ENCODE assay signal across 15 mouse cellular contexts in genomic region chr14:104867540-104867939, GRCm38 (mm10).
"Had no signal": no experiment of that assay in that cellular context is flagged by ENCODE, and none has a peak within 500 bp of the region (broad histone marks: within the 10 kb centered on the region; RNA-seq: fewer than 3 reads in every experiment).

No protein-coding gene starts in this region.

- H3K9ac ChIP-seq: intestine, embryonic 15.5 days; kidney, embryonic 15.5 days; limb, embryonic 12.5 days; liver, embryonic 15.5 days; lung, embryonic 15.5 days; midbrain, embryonic 15.5 days; neural tube, embryonic 12.5 days had no signal

- H3K4me1 ChIP-seq: intestine, embryonic 15.5 days; kidney, embryonic 15.5 days; limb, embryonic 12.5 days; liver, embryonic 15.5 days; lung, embryonic 15.5 days; midbrain, embryonic 15.5 days had no signal

- H3K9me3 ChIP-seq: intestine, embryonic 15.5 days; kidney, embryonic 15.5 days; limb, embryonic 12.5 days; liver, embryonic 15.5 days; lung, embryonic 15.5 days; megakaryocyte, embryonic 14.5 days; midbrain, embryonic 15.5 days; neural tube, embryonic 12.5 days had no signal

- H3K36me3 ChIP-seq: intestine, embryonic 15.5 days; kidney, embryonic 15.5 days; limb, embryonic 12.5 days; liver, embryonic 15.5 days; lung, embryonic 15.5 days; midbrain, embryonic 15.5 days; neural tube, embryonic 12.5 days had no signal

- H3K27me3 ChIP-seq: intestine, embryonic 15.5 days; kidney, embryonic 15.5 days; limb, embryonic 12.5 days; liver, embryonic 15.5 days; lung, embryonic 15.5 days; megakaryocyte, embryonic 14.5 days; midbrain, embryonic 15.5 days; neural tube, embryonic 12.5 days had no signal

- H3K27ac ChIP-seq: intestine, embryonic 15.5 days; kidney, embryonic 15.5 days; limb, embryonic 12.5 days; liver, embryonic 15.5 days; lung, embryonic 15.5 days; midbrain, embryonic 15.5 days; neural tube, embryonic 12.5 days had no signal

- H3K4me2 ChIP-seq: intestine, embryonic 15.5 days; kidney, embryonic 15.5 days; limb, embryonic 12.5 days; liver, embryonic 11.5 days; liver, embryonic 15.5 days; lung, embryonic 15.5 days; midbrain, embryonic 11.5 days; midbrain, embryonic 15.5 days; neural tube, embryonic 12.5 days had no signal

- ATAC-seq: intestine, embryonic 15.5 days; midbrain, embryonic 15.5 days had no signal

- DNase-seq: kidney, adult 18-20 months; kidney, postnatal 25 days; layer of hippocampus, adult 9-11 months; thymus, adult 18-20 months; thymus, postnatal 14 days had no signal

- H3K4me3 ChIP-seq: intestine, embryonic 15.5 days; kidney, embryonic 15.5 days; limb, embryonic 12.5 days; liver, embryonic 15.5 days; lung, embryonic 15.5 days; megakaryocyte, embryonic 14.5 days; midbrain, embryonic 15.5 days; neural tube, embryonic 12.5 days had no signal
